Mouse (Mus musculus): ENCODE data around the gene Dbnl. TPM values are rescaled to one million over a fixed set of nuclear protein-coding genes. Genes with fewer than 3 reads are reported as not detected.

The Dbnl gene
- polyA plus RNA-seq (2014; fragmentation: Nextera tagmentation; extraction: Ambion mirVana): 106 and 114 TPM in 2 replicates

DNA sequence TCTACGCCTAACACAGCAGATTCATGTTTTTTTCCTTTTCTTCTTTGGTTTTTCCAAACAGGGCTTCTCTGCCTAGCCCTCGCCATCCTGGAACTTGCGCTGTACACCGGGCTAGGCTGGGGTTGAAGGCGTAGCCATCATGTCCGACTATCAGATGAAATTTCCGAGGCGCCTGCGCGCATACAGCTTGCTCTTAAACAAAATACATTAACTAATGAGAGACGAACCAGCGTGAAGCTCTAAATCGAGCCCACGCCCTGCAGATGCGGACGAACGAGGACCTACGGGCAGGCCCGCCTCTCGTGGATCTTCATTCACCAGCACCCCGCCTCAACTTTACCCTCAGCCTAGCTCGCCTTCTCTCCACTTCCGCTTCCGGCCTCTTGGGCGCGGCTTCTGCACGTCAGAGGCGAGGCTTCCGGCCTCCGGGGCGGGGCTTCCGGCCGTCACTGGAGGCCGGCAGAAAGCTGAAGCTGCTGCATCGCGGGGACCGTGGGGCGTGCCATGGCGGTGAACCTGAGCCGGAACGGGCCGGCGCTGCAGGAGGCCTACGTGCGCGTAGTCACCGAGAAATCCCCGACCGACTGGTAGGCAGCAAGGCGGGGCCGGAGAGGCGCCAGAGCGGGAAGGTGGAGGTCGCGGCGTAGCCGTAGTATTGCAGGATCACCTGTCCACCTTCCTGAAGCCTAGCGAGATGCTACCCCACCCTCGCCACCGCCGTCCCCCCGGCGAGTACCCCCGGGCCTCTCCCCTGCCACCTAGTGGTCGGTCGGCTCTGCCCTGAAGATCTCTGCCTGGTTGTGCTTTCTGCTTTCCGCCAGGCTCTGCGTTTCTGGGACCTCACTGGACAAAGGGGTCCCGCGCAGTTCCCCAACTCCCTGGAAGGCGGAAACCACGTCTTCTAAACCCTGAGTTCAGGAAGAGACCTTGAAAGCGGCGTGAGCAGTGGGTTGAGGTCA lies at the start of gene Dbnl:
Dbnl (plus strand) TSS at position 433 of the 959 bp plus-strand sequence.
- WGBS: under 1% methylated on average over 73 of the region's 74 CpGs

DNA sequence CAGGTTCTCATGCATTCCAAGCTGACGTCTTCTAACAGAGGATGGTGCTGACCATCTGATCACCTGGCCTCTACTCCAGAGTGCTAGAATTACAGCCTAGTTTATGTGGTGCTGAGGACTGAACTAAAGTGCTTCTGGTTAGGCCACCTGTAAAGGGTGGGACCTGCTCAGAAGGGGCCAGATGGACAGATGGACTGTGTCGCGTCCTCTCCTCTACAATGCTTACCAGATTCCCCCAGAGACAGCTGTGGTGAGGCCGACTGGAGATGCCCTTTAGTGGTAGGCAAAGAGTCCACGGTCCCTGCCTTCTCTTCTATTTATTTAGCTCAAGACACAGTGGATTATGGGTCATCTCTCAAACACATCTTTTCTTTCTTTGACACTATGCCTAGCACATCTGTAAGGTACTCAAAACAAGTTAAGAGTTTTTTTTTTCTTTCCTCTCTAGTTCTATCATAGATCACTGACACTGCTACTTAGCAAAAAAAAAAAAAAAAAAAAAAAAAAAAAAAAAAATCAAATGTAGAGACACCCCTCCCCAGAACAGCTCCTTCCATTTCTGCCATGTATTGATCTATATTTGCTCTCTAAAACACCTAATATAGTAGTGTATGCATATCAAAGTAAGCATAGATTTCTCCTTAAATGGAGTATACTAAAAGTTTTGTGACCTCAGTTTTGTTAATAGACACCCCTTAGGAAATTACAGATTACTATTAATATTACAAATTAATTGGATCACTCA lies 49.2 kb upstream of the Dbnl start:
- Histone ChIP-seq H3K4me3 (ENCODE audit: low read depth, low read length) (no peak overlapping the region), H3K27me3 (ENCODE audit: insufficient read depth, low read length) (no peaks in the 10 kb centered on the region), H3K9me3 (ENCODE audit: low read depth, low read length) (no peaks in the 10 kb centered on the region), H3K4me1 (ENCODE audit: insufficient read depth) (no peaks in the 10 kb centered on the region), H3K36me3 (ENCODE audit: insufficient read depth) (no peaks in the 10 kb centered on the region), H3K4me2 (no peak overlapping the region), H3K27ac (ENCODE audit: low read depth) (no peak overlapping the region), H3K9ac (no peak overlapping the region)
- DNase-seq: no peak
- TF ChIP-seq CTCF (IDR thresholded peaks at IDR 0.05; ENCODE audit: low read depth): no peak
- WGBS: 66% methylated on average over 5 of the region's 5 CpGs
- ATAC-seq (ENCODE audit: insufficient read depth): no peak

More for the DNA sequence above, at the start of gene Dbnl:
- Histone ChIP-seq H3K36me3 (ENCODE audit: insufficient read depth) (peaks cover 26% of the 10 kb centered on the region), H3K4me1 (ENCODE audit: insufficient read depth) (peaks cover 12% of the 10 kb centered on the region; the same call in 1 of the 2 replicates), H3K4me2 (peak within 1 kb of the TSS; percentile 89), H3K4me3 (ENCODE audit: low read depth, low read length) (peak within 1 kb of the TSS; percentile 86), H3K9me3 (ENCODE audit: low read depth, low read length) (no peaks in the 10 kb centered on the region), H3K27me3 (ENCODE audit: insufficient read depth, low read length) (no peaks in the 10 kb centered on the region), H3K9ac (peak within 1 kb of the TSS; percentile 82), H3K27ac (ENCODE audit: low read depth) (peak within 1 kb of the TSS; percentile 94)
- peak; percentile 97 for ATAC-seq (ENCODE audit: insufficient read depth)
- peak; percentile 80 for TF ChIP-seq CTCF (IDR thresholded peaks at IDR 0.05; ENCODE audit: low read depth)
- peak; percentile 98 for DNase-seq

DNA sequence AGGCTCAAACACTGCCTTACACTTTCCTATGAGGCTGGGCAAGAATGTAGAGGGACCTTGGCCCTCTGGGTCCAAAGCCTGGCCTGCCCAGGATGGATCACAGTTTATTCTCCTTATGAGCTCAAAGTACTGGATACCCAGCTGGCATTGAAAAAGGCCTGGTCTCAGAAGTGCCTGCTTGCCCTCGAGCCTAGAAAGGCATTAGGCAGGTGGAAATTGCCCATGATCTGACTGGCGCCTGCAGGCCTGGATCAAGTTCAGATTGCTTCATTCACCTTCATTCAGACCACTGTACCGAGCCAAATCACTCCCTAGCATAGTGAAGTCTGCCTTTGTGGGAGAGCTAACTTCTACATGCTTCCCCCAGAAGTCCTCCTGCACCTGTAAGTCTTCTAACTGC lies 48.4 kb upstream of the Dbnl start:
- 70% methylated on average over 3 of the region's 3 CpGs for WGBS
- Histone ChIP-seq H3K27me3 (ENCODE audit: insufficient read depth, low read length) (no peaks in the 10 kb centered on the region), H3K36me3 (ENCODE audit: insufficient read depth) (no peaks in the 10 kb centered on the region), H3K4me1 (ENCODE audit: insufficient read depth) (no peaks in the 10 kb centered on the region), H3K9ac (no peak overlapping the region), H3K27ac (ENCODE audit: low read depth) (no peak overlapping the region), H3K9me3 (ENCODE audit: low read depth, low read length) (no peaks in the 10 kb centered on the region), H3K4me3 (ENCODE audit: low read depth, low read length) (peak overlapping the region; percentile 81; the same call in 1 of the 2 replicates), H3K4me2 (peak overlapping the region; percentile 88; the same call in 1 of the 2 replicates)
- no peak for ATAC-seq (ENCODE audit: insufficient read depth)
- TF ChIP-seq CTCF (IDR thresholded peaks at IDR 0.05; ENCODE audit: low read depth): no peak
- DNase-seq: no peak

DNA sequence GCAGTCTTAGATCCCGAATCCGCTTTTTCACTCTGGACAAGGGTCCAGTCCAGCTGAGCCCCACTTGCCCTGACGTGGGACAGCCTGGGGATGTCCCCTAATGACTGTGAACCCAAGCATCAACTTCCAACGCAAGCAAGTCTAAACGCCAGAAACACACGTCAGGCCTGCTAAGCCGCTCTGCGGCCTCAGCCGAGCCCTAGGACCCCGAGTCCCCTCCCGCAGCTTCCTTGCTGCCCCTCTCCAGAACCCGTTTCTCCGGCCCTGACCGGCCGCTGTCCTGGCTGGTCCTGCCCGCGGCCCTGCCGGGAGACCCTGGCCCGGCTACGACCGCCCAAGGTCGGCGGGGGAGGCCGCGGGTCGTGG lies 47.7 kb upstream of the Dbnl start:
- H3K27me3 ChIP-seq (ENCODE audit: insufficient read depth, low read length): no peaks in the 10 kb centered on the region
- WGBS: under 1% methylated on average over 26 of the region's 26 CpGs
- H3K9ac ChIP-seq: peak overlapping the region; percentile 94
- H3K4me2 ChIP-seq: peak overlapping the region; percentile 88
- H3K9me3 ChIP-seq (ENCODE audit: low read depth, low read length): no peaks in the 10 kb centered on the region
- peak; percentile 59 for ATAC-seq (ENCODE audit: insufficient read depth)
- H3K36me3 ChIP-seq (ENCODE audit: insufficient read depth): no peaks in the 10 kb centered on the region
- no peaks in the 10 kb centered on the region for H3K4me1 ChIP-seq (ENCODE audit: insufficient read depth)
- peak; percentile 54 for DNase-seq
- no peak for TF ChIP-seq CTCF (IDR thresholded peaks at IDR 0.05; ENCODE audit: low read depth)
- H3K27ac ChIP-seq (ENCODE audit: low read depth): peak overlapping the region; percentile 87
- peak overlapping the region; percentile 81 for H3K4me3 ChIP-seq (ENCODE audit: low read depth, low read length)

DNA sequence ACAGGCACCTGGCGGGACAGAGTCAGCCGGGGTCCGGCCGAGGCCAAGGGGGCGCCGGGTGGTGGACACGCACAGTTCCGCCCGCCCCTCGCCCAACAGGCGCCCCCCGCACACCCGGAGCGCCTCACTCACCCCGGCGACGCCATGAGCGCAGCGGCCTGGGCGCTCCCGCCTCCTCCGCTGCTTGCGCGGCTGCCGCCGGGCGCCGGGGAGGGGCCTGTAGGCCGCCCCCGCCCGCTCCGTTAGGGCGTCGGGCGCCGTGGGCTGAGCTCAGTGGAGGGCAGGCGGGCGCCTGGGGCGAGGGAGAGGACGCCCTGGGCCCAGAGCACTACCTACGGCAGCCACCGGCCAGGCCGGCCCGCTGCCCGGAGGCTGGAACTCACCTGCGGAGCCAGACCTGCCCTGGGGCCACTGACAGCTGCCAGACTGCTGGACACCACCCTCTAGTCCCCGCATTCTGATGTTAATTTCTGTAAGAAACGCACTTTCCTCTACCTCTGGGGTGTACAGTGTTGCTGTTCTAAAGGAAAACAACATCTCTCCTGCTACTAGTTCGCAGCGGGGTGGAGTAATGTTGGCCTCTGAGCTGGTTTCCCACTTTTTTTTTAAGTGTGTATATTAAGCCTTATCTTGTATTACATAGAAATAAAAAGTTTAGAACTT lies 47.2 kb upstream of the Dbnl start:
- H3K27ac ChIP-seq (ENCODE audit: low read depth): peak overlapping the region; percentile 87
- no peaks in the 10 kb centered on the region for H3K4me1 ChIP-seq (ENCODE audit: insufficient read depth)
- no peaks in the 10 kb centered on the region for H3K9me3 ChIP-seq (ENCODE audit: low read depth, low read length)
- under 1% methylated on average over 47 of the region's 50 CpGs for WGBS
- H3K36me3 ChIP-seq (ENCODE audit: insufficient read depth): no peaks in the 10 kb centered on the region
- peak; percentile 84 for DNase-seq
- peak overlapping the region; percentile 94 for H3K9ac ChIP-seq
- peak overlapping the region; percentile 81 for H3K4me3 ChIP-seq (ENCODE audit: low read depth, low read length)
- TF ChIP-seq CTCF (IDR thresholded peaks at IDR 0.05; ENCODE audit: low read depth): no peak
- H3K4me2 ChIP-seq: peak overlapping the region; percentile 88
- H3K27me3 ChIP-seq (ENCODE audit: insufficient read depth, low read length): no peaks in the 10 kb centered on the region
- ATAC-seq (ENCODE audit: insufficient read depth): peak; percentile 96

DNA sequence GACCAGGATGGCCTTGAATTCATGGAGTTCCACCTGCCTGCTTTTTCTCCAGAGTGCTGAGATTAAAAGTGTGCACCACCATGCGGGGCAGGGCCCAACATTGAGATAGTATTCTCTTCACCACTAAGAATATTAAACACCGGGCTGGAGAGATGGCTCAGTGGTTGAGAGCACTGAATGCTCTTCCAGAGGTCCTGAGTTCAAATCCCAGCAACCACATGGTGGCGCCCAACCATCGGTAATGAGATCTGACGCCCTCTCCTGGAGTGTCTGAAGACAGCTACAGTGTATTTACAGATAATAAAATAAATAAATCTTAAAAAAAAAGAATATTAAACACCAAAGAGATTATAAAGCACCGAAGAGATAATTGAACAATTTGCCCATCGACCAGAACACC lies 46.2 kb upstream of the Dbnl start:
- Histone ChIP-seq H3K9me3 (ENCODE audit: low read depth, low read length) (no peaks in the 10 kb centered on the region), H3K27me3 (ENCODE audit: insufficient read depth, low read length) (no peaks in the 10 kb centered on the region), H3K4me1 (ENCODE audit: insufficient read depth) (no peaks in the 10 kb centered on the region), H3K27ac (ENCODE audit: low read depth) (no peak overlapping the region), H3K9ac (no peak overlapping the region), H3K36me3 (ENCODE audit: insufficient read depth) (no peaks in the 10 kb centered on the region), H3K4me3 (ENCODE audit: low read depth, low read length) (no peak overlapping the region), H3K4me2 (no peak overlapping the region)
- DNase-seq: no peak
- TF ChIP-seq CTCF (IDR thresholded peaks at IDR 0.05; ENCODE audit: low read depth): peak; percentile 39; the same call in 1 of the 2 replicates
- WGBS: 69% methylated on average over 7 of the region's 7 CpGs
- no peak for ATAC-seq (ENCODE audit: insufficient read depth)
